Mouse (Mus musculus): ENCODE data around the gene Crybb3. TPM values are rescaled to one million over a fixed set of nuclear protein-coding genes. Genes with fewer than 3 reads are reported as not detected.

Gene Crybb3
- total and polyA plus RNA-seq, 2 experiments = 2.3 to 4.3 TPM

DNA sequence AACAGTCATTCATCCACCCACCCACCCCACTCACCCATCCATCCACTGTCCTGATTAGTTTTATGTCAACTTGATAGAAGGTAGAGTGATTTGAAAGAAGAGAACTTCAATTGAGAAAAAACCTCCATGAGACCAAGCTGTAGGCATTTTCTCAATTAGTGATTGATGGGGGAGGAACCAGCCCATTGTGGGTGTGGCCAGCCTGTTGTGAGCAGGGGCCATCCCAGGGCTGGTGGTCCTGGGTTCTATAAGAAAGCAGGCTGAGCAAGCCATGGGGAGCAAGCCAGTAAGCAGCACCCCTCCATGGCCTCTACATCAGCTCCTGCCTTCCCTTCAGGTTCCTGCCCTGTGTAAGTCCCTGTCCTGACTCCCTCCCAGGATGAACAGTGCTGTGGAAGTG lies 11.4 kb downstream of the Crybb3 start, which contains the start of gene Crybb2:
Gene Crybb2, minus strand, starts transcription at position 101 of the 400 bp plus-strand sequence.
- H3K79me2 ChIP-seq (ENCODE audit: control insufficient read depth, insufficient read depth, low read length) = no peaks in the 10 kb centered on the region
- TF ChIP-seq CTCF (IDR thresholded peaks at IDR 0.05; ENCODE audit: low read depth, low read length) = no peak
- no peak for TF ChIP-seq POLR2A (IDR thresholded peaks at IDR 0.05; ENCODE audit: extremely low read depth, insufficient read depth, low read length)
- no peaks in the 10 kb centered on the region for H3K4me1 ChIP-seq (ENCODE audit: control insufficient read depth, insufficient read depth, low read length)
- no peak for DNase-seq (ENCODE audit: extremely low read depth, low read depth, low spot score)
- H3K36me3 ChIP-seq (ENCODE audit: control insufficient read depth, insufficient read depth, low read length) = no peaks in the 10 kb centered on the region
- H3K27me3 ChIP-seq (ENCODE audit: control insufficient read depth, insufficient read depth, low read length) = no peaks in the 10 kb centered on the region
- H3K4me3 ChIP-seq (ENCODE audit: insufficient read depth, low read depth, low read length) = no peak within 1 kb of the TSS
- H3K27ac ChIP-seq (replicated peaks; ENCODE audit: insufficient read depth, low read depth, low read length) = no peak within 1 kb of the TSS
- H3K9ac ChIP-seq (ENCODE audit: low read depth, low read length) = no peak within 1 kb of the TSS

DNA sequence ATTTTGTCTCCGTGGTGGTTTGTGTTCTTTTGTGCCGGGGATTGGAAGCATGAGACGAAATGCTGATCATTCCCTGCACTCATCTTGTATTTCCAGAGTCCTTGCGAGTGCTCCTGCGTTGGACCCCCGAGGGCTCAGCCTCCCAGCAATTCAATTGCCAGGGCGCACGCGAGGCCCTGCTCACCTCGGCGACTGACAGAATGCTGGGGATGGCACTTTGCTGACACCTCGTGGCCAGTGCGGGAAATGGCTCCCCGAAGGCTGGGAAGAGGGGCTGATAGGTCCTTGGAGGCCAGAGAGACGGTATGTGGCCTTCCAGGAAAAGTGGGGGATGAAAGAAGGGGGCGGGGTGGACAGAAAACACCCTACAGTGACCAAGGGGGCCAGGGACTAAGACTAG lies 27.1 kb downstream of the Crybb3 start:
- WGBS = 6% methylated on average over 16 of the region's 16 CpGs
- no peak overlapping the region for H3K4me3 ChIP-seq (ENCODE audit: insufficient read depth, low read depth, low read length)

DNA sequence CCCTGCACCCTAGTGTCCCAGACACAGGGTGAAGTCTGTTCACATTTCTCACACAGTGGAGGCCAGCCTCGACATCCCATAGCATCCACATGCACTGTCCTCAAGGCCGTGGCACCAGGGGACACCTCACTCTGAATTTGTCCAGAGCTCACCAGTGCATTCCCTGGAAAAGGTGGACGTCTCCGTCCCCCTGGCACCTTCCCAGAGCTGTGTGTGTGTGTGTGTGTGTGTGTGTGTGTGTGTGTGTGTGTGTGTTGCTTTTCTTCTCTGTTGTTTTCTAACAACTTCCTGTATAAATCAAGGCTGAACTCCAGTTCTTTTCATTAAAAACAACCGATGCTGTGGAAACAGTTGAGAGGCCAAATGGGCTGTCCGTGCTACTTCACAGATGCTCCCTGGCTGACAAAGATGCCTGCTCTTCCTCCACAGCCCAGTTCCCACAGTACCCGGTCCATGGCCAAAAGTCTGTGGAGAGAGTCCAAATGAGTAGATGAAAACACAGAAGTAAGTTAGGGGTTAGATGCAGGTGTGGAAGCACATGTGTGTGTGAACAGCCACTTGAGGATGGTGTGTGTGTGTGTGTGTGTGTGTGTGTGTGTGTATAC lies 30.7 kb downstream of the Crybb3 start:
- H3K27ac ChIP-seq (replicated peaks; ENCODE audit: insufficient read depth, low read depth, low read length) = no peak overlapping the region
- no peak overlapping the region for H3K4me3 ChIP-seq (ENCODE audit: insufficient read depth, low read depth, low read length)
- H3K4me1 ChIP-seq (ENCODE audit: control insufficient read depth, insufficient read depth, low read length) = no peaks in the 10 kb centered on the region
- H3K79me2 ChIP-seq (ENCODE audit: control insufficient read depth, insufficient read depth, low read length) = no peaks in the 10 kb centered on the region
- 65% methylated on average over 7 of the region's 7 CpGs for WGBS
- no peak for DNase-seq (ENCODE audit: extremely low read depth, low read depth, low spot score)
- H3K36me3 ChIP-seq (ENCODE audit: control insufficient read depth, insufficient read depth, low read length) = no peaks in the 10 kb centered on the region
- TF ChIP-seq POLR2A (IDR thresholded peaks at IDR 0.05; ENCODE audit: extremely low read depth, insufficient read depth, low read length) (no peak), CTCF (IDR thresholded peaks at IDR 0.05; ENCODE audit: low read depth, low read length) (no peak)
- H3K9ac ChIP-seq (ENCODE audit: low read depth, low read length) = no peak overlapping the region
- H3K27me3 ChIP-seq (ENCODE audit: control insufficient read depth, insufficient read depth, low read length) = no peaks in the 10 kb centered on the region

More for the DNA sequence above, 27.1 kb downstream of the Crybb3 start:
- Histone ChIP-seq H3K36me3 (ENCODE audit: control insufficient read depth, insufficient read depth, low read length) (no peaks in the 10 kb centered on the region), H3K9ac (ENCODE audit: low read depth, low read length) (no peak overlapping the region), H3K4me1 (ENCODE audit: control insufficient read depth, insufficient read depth, low read length) (no peaks in the 10 kb centered on the region), H3K79me2 (ENCODE audit: control insufficient read depth, insufficient read depth, low read length) (no peaks in the 10 kb centered on the region), H3K27ac (replicated peaks; ENCODE audit: insufficient read depth, low read depth, low read length) (no peak overlapping the region), H3K27me3 (ENCODE audit: control insufficient read depth, insufficient read depth, low read length) (no peaks in the 10 kb centered on the region)
- DNase-seq (ENCODE audit: extremely low read depth, low read depth, low spot score) = peak; percentile 18
- TF ChIP-seq POLR2A (IDR thresholded peaks at IDR 0.05; ENCODE audit: extremely low read depth, insufficient read depth, low read length) (no peak), CTCF (IDR thresholded peaks at IDR 0.05; ENCODE audit: low read depth, low read length) (peak; percentile 99)

DNA sequence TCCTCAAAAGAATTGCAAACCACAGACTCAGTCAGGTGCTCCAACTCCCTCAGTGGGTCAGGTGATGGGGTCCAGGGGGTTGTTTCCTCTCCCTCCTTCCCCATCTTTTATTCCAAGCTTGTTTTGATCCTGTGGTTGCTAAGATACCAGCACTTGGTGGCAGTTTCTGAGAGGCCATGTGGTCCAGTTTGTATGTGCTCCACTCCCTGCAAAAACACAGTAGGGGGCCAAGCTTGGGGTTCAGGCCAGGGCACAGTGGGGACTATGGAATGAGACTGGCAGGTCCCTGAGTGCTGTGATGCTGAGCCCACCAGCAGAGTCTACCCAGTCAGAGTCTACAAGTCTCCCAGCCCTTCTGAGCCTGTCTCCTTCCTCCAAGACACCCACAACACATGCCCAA lies 31.5 kb downstream of the Crybb3 start:
- DNase-seq (ENCODE audit: extremely low read depth, low read depth, low spot score) = no peak
- Histone ChIP-seq H3K79me2 (ENCODE audit: control insufficient read depth, insufficient read depth, low read length) (no peaks in the 10 kb centered on the region), H3K4me1 (ENCODE audit: control insufficient read depth, insufficient read depth, low read length) (no peaks in the 10 kb centered on the region), H3K27ac (replicated peaks; ENCODE audit: insufficient read depth, low read depth, low read length) (no peak overlapping the region), H3K27me3 (ENCODE audit: control insufficient read depth, insufficient read depth, low read length) (no peaks in the 10 kb centered on the region), H3K9ac (ENCODE audit: low read depth, low read length) (no peak overlapping the region), H3K4me3 (ENCODE audit: insufficient read depth, low read depth, low read length) (no peak overlapping the region), H3K36me3 (ENCODE audit: control insufficient read depth, insufficient read depth, low read length) (no peaks in the 10 kb centered on the region)
- TF ChIP-seq CTCF (IDR thresholded peaks at IDR 0.05; ENCODE audit: low read depth, low read length) (no peak), POLR2A (IDR thresholded peaks at IDR 0.05; ENCODE audit: extremely low read depth, insufficient read depth, low read length) (no peak)

DNA sequence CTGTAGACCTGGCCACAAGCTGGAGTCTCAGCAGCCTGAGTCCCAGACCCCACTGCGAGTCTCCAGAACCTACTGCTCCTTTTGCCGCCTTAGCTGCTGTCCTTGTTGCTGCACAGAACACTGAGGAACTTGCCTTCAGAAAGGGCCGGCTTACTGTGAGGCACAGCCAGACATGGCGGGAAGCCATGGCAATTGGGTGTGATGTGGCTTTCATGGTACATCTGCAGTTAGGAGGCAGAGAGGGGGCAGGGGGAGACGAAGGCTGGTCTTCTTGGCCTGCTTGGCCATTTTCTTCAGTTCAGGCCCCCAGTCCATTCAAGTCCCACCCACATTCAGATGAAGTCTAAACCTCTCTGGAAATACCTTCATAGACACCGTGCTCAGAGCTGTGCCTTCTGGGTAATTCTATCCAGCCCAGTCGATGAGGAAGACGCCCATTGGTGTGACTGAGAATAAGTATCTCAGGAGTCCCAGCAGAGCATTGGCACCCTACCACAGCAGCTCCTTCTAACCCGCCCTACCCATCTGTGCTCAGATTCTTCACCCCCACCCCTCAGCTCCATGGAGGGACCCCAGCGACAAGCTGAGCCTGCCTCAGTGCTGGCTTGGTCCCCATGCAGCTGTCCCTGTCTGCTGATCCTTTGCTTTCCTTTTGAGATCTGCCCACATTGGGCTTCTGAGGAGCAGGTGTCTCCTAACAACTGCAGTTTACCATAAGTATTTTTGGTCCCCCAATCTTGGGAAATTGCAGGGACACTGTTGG lies 35.7 kb downstream of the Crybb3 start:
- DNase-seq (ENCODE audit: extremely low read depth, low read depth, low spot score) = no peak
- Histone ChIP-seq H3K79me2 (ENCODE audit: control insufficient read depth, insufficient read depth, low read length) (no peaks in the 10 kb centered on the region), H3K27me3 (ENCODE audit: control insufficient read depth, insufficient read depth, low read length) (no peaks in the 10 kb centered on the region), H3K9ac (ENCODE audit: low read depth, low read length) (no peak overlapping the region), H3K27ac (replicated peaks; ENCODE audit: insufficient read depth, low read depth, low read length) (no peak overlapping the region), H3K36me3 (ENCODE audit: control insufficient read depth, insufficient read depth, low read length) (no peaks in the 10 kb centered on the region), H3K4me1 (ENCODE audit: control insufficient read depth, insufficient read depth, low read length) (peaks cover 2% of the 10 kb centered on the region; the same call in 1 of the 2 replicates), H3K4me3 (ENCODE audit: insufficient read depth, low read depth, low read length) (no peak overlapping the region)
- TF ChIP-seq CTCF (IDR thresholded peaks at IDR 0.05; ENCODE audit: low read depth, low read length) (no peak), POLR2A (IDR thresholded peaks at IDR 0.05; ENCODE audit: extremely low read depth, insufficient read depth, low read length) (no peak)
- 95% methylated on average over 10 of the region's 10 CpGs for WGBS

DNA sequence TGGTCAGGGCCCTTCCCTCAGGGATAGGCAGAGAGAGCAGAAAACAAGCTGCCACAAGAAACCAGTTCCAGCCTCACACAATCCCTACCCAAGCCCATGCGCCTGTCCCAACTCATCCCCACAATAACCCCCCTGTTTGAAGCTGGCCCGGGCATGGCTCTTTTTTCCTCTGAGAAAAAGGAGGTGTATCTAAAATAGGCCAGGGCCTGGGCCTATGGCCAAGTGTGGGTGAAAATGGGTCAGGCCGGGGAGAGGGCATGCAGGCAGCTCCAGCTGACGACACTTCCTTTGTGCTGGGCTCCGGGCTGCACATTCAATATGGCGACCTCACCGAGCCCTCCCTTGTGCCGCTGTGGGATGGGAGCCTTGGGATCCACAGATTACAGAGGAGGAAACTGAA lies 37.9 kb downstream of the Crybb3 start:
- H3K36me3 ChIP-seq (ENCODE audit: control insufficient read depth, insufficient read depth, low read length) = no peaks in the 10 kb centered on the region
- WGBS = 48% methylated on average over 8 of the region's 8 CpGs
- DNase-seq (ENCODE audit: extremely low read depth, low read depth, low spot score) = no peak
- no peak for TF ChIP-seq POLR2A (IDR thresholded peaks at IDR 0.05; ENCODE audit: extremely low read depth, insufficient read depth, low read length)
- TF ChIP-seq CTCF (IDR thresholded peaks at IDR 0.05; ENCODE audit: low read depth, low read length) = no peak
- no peak overlapping the region for H3K4me3 ChIP-seq (ENCODE audit: insufficient read depth, low read depth, low read length)
- H3K9ac ChIP-seq (ENCODE audit: low read depth, low read length) = no peak overlapping the region
- H3K79me2 ChIP-seq (ENCODE audit: control insufficient read depth, insufficient read depth, low read length) = no peaks in the 10 kb centered on the region
- no peak overlapping the region for H3K27ac ChIP-seq (replicated peaks; ENCODE audit: insufficient read depth, low read depth, low read length)
- H3K27me3 ChIP-seq (ENCODE audit: control insufficient read depth, insufficient read depth, low read length) = no peaks in the 10 kb centered on the region
- H3K4me1 ChIP-seq (ENCODE audit: control insufficient read depth, insufficient read depth, low read length) = peaks cover 2% of the 10 kb centered on the region; the same call in 1 of the 2 replicates
